Mouse (Mus musculus): ENCODE results near the gene Ppard.

Gene Ppard

DNA sequence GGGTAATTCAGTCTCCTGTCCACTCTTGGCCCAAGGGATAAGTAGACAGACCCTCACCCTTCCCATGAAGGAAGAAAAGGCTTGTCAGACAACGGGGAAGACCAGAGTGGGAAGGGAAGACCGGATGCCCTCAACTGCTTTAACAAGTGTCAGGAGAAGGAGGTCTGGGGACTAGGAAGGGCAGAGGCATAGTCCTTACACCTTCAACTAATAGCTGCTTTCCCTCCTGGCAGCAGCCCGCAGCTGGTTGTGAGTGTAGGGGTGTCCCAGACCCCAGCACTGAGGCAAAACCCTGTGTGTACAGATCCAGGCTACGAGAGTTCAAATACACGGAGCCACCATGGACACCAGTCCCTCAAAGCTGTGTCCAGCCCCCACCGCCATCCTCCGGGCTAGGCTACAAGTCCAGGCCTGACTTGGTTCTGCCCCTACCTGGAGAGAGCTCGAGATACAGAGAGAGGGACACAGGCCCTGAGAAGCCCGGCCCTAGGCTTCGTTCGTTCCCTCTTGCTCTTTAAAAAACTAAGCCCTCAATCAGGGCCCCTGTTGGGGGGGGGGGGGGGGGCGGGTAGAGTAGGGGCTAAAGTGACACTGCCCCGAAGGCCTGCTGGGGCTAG, 116.9 kb downstream of the Ppard start:
- H3K36me3 ChIP-seq (ENCODE audit: control insufficient read depth, insufficient read depth, low read length, poor library complexity, severe bottlenecking): no peaks in the 10 kb centered on the region
- no peak for DNase-seq (ENCODE audit: low read depth, low spot score)
- H3K27me3 ChIP-seq (ENCODE audit: control insufficient read depth, insufficient read depth, low read length, poor library complexity, severe bottlenecking): no peaks in the 10 kb centered on the region; the same call in 1 of the 2 replicates

DNA sequence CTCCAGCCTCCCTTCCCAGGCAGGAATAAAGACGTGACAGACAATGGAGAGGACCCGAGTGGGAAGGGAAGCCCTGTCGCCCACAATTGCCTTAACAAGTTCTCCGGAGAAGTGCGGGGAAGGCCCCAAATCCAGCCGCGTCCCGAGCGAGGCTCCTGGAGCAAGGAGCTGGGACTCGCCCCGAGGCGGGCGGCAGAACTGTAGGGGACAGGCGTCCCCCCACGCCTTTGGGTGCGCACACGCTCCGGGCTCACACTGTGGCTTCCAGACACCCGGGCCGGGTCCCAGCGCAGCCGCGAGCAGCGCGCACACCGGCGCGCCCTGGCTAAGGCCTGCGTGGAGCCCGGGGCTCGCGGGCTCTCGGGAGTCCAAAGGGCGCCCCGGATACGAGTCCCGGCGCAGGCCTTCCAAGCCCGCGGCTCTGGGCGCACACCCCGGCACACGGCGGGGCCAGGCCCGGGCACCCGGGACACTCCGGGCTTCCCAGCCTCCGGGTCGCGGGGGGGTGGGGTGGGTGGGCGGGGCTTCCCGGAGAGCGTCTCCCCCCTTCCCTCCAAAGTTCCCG, 117.5 kb downstream of the Ppard start:
- Histone ChIP-seq H3K27me3 (ENCODE audit: control insufficient read depth, insufficient read depth, low read length, poor library complexity, severe bottlenecking) (no peaks in the 10 kb centered on the region; the same call in 1 of the 2 replicates), H3K36me3 (ENCODE audit: control insufficient read depth, insufficient read depth, low read length, poor library complexity, severe bottlenecking) (no peaks in the 10 kb centered on the region)
- DNase-seq (ENCODE audit: low read depth, low spot score): no peak

DNA sequence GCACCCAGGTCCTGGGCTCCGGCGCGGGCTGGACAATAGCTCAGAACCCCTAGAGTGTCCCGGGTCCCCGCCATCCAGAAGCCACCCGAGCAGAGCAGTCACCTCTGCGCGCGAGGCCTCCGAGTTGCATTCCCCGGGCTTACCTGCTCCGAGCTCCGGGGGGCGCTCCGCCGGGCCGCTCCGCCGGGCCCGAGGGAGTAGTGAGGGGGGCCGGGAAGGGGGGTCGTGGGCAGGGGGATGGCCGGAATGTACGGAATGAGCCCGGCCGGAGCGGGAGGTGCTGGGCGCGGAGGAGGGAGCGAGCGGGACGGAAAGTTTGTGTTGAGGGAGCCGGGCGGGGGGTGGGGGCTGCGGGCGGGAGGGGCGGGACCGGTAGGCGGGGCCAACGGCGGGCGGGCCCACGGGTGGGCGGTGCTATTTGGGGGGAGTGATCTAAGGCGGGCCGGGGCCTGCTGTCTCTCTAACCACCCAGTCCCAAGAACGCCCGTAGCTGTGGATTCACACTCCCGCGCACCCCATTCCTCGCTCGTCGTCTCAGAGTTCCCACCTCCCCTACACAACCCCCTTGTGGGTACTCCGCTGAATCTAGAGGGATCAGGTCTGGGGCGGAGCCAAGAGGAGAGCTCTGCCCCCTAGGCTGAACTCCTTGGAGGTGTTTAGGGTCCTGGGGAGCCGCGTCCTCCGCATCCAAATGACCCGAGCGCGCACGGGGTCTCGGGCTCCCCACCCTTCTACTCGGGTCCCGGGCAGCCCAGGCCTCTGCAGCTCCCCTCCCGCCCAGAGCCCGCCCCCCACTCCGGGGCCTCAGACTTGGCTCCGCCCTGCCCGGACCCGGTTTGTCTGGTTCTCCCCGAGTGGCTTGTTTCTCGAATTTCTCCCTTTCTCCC, 118.2 kb downstream of the Ppard start, which contains the start of gene Tead3:
Gene Tead3, minus strand, starts transcription at position 352 of the 887 bp plus-strand sequence.
- H3K27me3 ChIP-seq (ENCODE audit: control insufficient read depth, insufficient read depth, low read length, poor library complexity, severe bottlenecking): no peaks in the 10 kb centered on the region; the same call in 1 of the 2 replicates
- DNase-seq (ENCODE audit: low read depth, low spot score): peak; percentile 55
- no peaks in the 10 kb centered on the region for H3K36me3 ChIP-seq (ENCODE audit: control insufficient read depth, insufficient read depth, low read length, poor library complexity, severe bottlenecking)

Data from splenic B cell, adult 2 months (primary cell).